Mouse (Mus musculus) T-cell, adult 2 months (primary cell): ENCODE results near the gene Lipc.
A peak's percentile ranks its signal among the peaks of the same experiment; 100 is the strongest.

Experiments
- DNase-seq: peaks from one replicate; pipeline ENCODE4 v3.0.0; 2022; ENCODE audit warnings: low spot score

The Lipc gene

GRCm38 (mm10) chr9:70818739-70819138, 133.3 kb downstream of the Lipc start:
- DNase-seq, result no peak

DNA sequence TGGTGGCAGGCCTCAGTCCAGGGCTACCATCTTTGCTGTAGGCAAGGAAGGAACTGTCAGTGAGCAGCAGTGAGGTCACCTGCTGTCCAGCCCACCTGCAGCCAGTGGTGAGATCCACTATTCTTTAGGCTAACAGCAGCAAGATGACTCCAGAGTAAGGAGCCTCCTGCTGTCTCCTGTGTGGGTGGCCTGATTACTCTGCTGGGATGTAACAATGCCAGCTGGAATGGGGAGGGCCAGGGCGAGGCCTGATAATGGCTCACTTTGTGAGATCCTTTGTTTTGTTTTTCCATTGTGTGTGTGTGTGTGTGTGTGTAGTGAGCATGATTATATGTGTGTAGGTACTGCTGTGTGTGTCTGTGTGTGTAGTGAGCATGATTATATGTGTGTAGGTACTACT, 134.6 kb downstream of the Lipc start:
- DNase-seq, result no peak

DNA sequence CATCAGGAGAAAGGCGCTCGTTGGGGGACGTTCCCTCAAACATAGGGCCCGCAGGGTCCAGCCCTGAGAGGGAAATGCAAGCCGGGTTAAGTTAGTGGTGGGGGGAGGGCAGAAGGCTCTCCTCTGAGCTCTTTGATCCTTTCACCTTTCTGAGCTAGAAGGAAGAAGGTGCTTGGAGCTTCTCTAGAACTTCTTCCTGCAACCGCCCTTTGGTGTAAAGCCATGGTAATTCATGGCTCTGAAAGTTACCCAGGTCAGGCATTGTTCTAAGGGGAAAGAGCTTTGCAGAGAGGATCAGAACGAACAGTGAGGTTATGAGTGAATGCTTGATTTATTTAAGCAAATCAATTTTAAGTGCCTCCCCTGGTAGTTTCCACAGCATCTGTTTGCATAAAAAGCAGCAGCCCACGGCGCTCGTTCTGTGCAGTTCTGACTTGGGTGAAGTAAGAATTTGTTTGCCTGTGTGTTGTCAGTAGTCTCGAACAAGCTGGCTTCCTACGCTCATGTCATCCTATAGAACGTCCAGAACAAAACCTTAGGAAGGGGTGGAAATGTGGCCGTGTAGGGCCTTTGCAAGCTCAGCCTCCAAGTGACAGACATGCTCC, 135.2 kb downstream of the Lipc start:
- DNase-seq, result no peak

DNA sequence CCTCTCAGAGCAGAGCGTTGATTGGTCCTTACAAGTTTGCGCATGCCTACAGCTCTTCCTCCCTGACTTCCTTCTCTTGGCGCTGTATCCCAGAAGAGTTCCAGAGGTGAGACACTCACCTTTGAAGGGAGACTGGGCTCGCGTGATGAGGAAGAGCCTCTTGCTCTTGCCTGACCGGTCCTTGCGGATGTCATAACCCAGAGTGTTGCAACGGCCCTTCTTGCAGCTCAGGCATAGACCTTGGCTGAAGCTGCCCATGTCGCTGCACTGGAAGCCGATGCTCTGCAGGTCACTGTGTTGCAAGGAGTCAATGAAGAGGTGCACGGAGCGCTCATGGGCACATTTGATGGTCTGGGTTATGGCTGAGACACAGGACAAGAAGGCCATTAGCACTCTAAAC, 139.5 kb downstream of the Lipc start:
- no peak for DNase-seq

DNA sequence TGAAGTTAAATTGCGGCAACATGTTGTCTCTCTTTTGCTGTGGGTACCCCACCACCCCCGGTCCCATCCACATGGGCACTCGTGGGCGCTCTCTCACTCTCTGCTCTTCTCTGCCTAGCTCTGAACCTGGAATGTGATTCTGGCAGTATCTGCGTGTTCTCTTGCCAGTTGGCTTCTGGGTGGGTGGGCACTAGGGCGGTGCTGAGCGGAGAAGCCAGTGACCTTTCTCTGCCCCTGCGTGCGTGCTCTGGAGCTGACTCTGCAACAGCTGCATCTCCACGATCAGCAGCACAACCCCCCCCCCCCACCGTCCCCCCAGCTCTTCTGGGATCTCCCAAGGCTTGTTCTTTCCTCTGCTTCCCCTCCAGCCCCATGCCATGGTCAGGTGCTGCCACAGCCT, 144.3 kb downstream of the Lipc start:
- no peak for DNase-seq

- DNase-seq, result no peak
Measured at GRCm38 (mm10) chr9:70806069-70806468, 146.0 kb downstream of the Lipc start.

DNA sequence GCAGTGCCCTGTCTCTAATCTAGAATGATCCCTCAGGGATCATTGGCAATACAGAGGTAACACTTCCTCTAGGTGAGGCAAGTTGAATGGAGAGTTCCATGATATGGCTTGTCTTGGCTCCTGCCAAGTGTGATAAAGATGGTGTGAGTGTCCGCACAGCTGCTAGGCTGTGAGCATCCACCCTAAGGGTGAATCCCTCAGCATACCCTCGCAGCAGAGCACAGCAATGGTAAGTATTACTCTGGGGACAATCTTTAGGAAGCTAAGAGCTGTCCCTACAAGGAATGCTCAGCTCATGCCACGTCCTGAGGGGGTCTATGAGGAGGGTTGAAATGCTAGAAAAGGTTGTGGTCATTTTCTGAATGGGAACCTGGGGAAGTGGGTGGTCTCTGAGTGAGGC, 149.2 kb downstream of the Lipc start:
- DNase-seq, result no peak

- DNase-seq, result no peak
Measured at GRCm38 (mm10) chr9:70801761-70802160, 150.3 kb downstream of the Lipc start.

GRCm38 (mm10) chr9:70800588-70801315, 151.3 kb downstream of the Lipc start:
- no peak for DNase-seq

DNA sequence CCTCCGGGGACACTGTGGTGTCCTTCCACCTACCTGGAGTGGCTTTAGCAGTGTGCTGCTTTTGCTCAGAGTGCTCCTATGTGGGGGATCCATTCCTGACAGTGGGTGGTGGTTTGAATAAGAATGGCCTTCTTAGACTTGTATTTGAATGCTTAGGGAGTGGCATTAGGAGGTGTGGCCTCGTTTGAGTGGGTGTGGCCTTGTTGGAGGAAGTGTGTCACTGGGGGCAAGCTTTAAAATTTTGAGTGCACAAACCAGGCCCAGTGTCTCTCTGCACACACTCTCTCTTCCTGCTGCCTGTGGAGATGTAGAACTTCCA, 156.6 kb downstream of the Lipc start:
- no peak for DNase-seq

- no peak for DNase-seq
Measured at GRCm38 (mm10) chr9:70794643-70795438, 157.2 kb downstream of the Lipc start.

GRCm38 (mm10) chr9:70790621-70791020, 161.4 kb downstream of the Lipc start:
- no peak for DNase-seq

GRCm38 (mm10) chr9:70788705-70789104, 163.3 kb downstream of the Lipc start:
- DNase-seq, result no peak

DNA sequence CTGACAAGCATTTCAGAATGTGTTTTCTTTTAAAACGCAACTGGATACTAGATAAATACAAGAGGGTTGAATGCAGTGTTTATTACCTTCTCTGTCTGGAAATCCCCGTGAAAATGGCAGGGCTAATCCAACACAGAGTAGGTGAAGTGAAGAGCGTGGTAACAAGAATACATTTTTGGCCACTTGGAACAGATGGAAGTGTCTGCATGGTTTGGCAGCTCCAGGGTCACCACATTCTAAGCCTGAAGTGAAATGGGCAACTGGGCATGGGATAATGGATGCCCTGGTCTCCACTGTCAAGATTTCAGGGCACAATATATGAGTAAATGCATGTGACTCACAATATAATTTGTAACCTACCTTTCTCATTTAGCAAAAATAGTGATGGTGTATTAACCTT, 169.8 kb downstream of the Lipc start:
- no peak for DNase-seq

- DNase-seq, result no peak
Measured at GRCm38 (mm10) chr9:70775517-70775916, 176.5 kb downstream of the Lipc start.

- DNase-seq, result peak; percentile 12
Measured at GRCm38 (mm10) chr9:70760974-70761373, 191.1 kb downstream of the Lipc start.

DNA sequence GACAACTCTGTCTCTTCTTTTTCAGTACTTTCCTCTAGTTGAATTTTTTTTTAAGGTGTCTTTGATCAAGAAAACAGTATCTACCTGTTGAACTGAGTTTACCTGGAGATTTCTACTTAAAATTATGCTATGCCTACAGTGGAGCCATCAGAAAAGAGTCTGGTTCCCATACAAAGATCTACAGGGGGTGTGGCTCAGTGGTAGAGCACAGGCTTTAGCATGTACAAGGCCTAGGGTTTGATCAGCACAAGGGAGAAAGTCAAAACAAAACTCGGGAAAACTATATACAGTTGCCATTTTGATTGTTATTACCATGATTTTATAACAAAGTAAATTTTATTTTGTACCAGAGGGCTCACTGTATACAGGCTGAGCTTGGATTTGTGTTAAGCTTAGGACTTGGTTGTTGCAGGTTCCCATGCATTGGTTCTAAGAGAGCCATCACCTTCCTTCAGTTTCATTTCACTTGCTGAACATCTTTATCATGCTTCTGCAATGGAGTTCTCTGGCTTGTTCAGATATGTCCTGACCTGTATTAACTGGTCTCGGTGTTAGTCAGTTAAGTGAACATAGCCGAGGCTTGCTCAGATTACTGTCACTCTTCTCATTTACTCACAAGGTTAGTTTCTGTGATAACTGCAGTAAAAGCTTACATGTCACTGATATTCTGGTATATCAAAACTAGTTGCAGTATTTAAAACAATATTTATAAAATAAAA, 200.4 kb downstream of the Lipc start:
- DNase-seq, result no peak
